Mouse (Mus musculus) small intestine, adult 2 months (tissue): ENCODE data around the gene Ptprr.

Experiments used
- CTCF ChIP-seq: fragments of 200-500 bp; IDR thresholded peaks from 2 replicates; pipeline ENCODE4 v1.5.1; 2012; ENCODE audit warnings: low read depth, mild to moderate bottlenecking, control low read depth, inconsistent platforms, low read length, moderate library complexity, mixed read lengths; ENCODE audit not compliant: insufficient replicate concordance, insufficient read length; ENCODE audit errors: extremely low read depth
- POLR2A ChIP-seq: fragments of 200-500 bp; IDR thresholded peaks from 2 replicates; pipeline ENCODE4 v1.6.1; 2012; ENCODE audit warnings: low read depth, mild to moderate bottlenecking, control low read depth, inconsistent platforms, low read length, moderate library complexity

DNA sequence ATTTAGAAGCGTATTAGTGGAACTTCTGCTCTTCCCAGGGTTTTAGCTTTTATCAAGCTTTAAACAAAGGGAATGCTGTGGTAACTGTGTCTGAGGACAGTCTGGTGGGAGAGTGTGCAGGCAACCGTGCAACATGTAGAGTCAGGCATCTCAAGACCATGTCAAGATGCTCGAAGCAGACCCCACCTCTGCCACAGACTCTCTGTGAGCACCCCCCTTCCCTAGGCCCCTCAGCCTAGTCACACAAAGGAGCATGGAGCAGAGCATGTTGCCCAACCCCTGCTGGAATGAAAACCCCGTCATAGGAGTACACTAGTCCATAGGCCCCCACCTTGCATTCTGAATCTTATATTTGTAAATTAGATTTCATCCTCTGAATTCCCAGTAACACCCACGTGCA, 243.5 kb downstream of the Ptprr start:
- TF ChIP-seq CTCF (no peak), POLR2A (no peak)
